Mouse (Mus musculus): ENCODE measurements around the gene Ccdc24. TPM values are rescaled to one million over a fixed set of nuclear protein-coding genes. Genes with fewer than 3 reads are reported as not detected.

Gene Ccdc24
- total and polyA plus RNA-seq, 3 experiments, result 0.52 to 2.4 (median 1.1) TPM

GRCm38 (mm10) chr4:117852152-117852868 is 20.0 kb downstream of the Ccdc24 start:
- no peak for DNase-seq

GRCm38 (mm10) chr4:117850871-117851270 is 21.5 kb downstream of the Ccdc24 start:
- DNase-seq, result peak; percentile 41

- DNase-seq, result no peak
Measured at GRCm38 (mm10) chr4:117850176-117850575, 22.2 kb downstream of the Ccdc24 start.

DNA sequence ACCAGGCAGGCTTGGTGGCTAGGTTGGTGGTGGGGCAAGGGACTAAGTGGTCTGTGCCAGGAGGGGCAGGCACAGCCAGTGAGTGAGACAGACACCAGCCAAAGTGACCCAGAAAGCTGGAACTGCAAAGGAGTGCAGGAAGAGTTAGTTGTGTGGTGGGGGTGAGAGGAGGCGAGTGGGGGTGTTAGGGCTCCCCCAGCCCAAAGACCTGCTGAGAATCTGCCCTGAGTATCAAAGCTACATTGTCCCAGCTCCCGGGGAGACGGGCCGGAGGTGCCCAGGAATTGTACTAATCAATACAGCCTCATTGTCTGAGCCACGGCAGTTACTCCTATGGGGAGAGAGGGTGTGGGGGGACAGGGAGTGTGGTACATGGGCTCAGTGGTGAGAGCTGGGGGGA is 22.9 kb downstream of the Ccdc24 start:
- DNase-seq, result no peak

DNA sequence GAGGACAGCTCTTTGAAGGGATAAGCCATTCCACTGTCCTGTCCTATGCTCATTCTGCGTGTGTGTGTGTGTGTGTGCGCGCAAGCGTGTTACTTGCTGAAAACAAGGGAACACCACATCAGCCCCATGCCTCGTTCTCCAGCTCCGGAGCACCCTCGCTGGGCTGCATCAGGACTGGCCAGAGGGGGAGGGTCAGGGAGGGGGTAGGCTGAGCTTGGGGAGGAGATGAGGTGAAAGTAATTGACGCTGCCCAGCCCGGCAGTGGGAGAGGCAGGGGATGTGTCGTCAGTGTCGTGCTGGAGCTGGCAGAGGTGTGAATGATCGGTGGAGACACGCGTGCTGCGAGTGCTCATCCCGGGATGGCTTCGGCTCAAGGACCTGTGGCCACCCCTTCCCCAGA is 23.3 kb downstream of the Ccdc24 start:
- DNase-seq, result no peak

GRCm38 (mm10) chr4:117847011-117847410 is 25.3 kb downstream of the Ccdc24 start:
- DNase-seq, result no peak

- DNase-seq, result no peak
Measured at GRCm38 (mm10) chr4:117846261-117846660, 26.1 kb downstream of the Ccdc24 start.

DNA sequence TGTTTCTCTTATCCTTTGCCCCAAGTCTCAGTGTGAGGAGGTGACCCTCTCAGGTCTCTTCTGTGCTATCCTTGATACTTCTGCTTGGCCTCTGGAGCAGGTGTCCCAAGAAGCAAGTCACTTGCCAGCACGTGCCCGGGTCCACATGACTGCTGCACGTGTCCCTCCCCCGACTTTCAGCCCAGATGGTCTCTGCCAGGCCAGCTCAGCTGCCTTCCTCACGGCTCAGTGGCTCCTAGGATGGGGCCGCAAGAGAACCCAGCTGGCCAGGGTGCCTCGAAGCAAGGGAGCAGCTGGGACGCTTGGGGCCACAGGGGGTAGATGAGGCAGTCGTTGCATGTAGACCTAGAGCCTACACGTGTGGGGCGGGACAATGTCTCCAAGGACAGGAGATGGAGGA is 27.0 kb downstream of the Ccdc24 start:
- no peak for DNase-seq

DNA sequence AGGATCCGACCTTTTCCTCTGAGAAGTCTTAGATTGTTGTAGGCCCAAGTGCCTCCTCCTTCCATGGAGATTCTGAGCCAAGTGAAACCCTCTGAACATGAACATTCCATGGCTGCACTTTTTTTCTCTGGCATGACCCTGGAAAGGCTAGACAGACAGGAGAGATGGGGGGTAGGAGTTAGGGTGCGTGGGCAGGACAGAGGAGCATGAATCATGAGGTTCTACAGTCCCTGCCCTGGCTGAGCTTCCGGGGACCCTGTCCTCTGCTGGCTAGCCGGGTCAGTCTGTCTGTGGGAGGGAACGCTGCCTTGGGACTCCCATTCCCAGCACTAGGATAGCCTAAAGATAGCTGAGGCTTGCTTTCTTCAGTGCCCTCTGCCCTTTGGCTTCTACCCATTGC is 27.9 kb downstream of the Ccdc24 start:
- DNase-seq, result peak; percentile 46

GRCm38 (mm10) chr4:117843101-117843500 is 29.3 kb downstream of the Ccdc24 start:
- DNase-seq, result no peak

DNA sequence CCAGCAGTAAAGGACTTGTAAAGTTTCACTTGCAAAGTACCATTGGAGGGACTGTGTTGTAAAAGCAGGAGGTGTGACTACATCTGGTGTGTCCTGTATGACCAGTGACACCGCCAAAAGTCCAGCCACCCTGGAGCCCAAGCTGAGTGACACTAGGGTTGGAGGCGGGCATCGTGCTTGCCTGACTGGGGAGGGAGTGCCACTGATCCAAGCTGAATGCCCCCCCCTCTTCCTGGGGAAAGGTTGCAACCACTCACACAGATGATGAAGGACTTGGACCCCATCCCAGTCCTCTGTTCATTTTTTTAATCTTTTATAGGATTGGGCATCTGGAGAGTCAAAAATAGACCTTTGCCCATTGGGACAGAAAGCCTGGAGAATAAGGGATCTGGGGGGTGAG is 30.8 kb downstream of the Ccdc24 start:
- DNase-seq, result no peak

- DNase-seq, result no peak
Measured at GRCm38 (mm10) chr4:117840821-117841220, 31.5 kb downstream of the Ccdc24 start.

GRCm38 (mm10) chr4:117839366-117839765 is 33.0 kb downstream of the Ccdc24 start:
- no peak for DNase-seq

GRCm38 (mm10) chr4:117837271-117837670 is 35.1 kb downstream of the Ccdc24 start:
- DNase-seq, result no peak

DNA sequence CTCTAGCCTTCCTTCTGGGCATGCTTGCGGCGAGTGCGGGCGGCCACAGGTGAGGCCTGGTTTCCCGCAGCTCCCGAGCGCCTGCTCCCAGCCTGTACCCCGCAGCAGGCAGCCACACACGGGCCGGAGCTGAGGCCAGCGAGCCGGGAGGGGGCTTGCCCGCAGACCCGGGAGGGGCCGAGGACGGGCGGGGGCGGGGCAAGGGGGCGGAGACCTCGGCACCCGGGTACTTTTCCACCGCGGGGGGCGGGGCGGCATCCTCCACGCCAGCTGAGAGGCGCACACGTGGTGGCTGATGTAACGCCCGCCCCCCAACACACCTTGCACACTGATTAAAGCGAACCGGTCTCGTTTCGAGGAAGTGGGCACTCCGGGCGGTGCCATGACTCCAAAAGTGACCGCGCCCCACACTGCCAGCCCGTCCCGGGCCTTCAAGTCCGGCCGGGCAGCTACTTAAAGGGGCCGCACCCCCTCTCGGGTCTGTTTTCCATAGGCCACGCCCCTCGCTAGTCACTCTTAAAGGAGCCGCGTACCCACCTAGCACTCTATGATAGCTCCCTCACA is 36.1 kb downstream of the Ccdc24 start:
- peak; percentile 94 for DNase-seq

GRCm38 (mm10) chr4:117835531-117836111 is 36.7 kb downstream of the Ccdc24 start:
- peak; percentile 79 for DNase-seq

DNA sequence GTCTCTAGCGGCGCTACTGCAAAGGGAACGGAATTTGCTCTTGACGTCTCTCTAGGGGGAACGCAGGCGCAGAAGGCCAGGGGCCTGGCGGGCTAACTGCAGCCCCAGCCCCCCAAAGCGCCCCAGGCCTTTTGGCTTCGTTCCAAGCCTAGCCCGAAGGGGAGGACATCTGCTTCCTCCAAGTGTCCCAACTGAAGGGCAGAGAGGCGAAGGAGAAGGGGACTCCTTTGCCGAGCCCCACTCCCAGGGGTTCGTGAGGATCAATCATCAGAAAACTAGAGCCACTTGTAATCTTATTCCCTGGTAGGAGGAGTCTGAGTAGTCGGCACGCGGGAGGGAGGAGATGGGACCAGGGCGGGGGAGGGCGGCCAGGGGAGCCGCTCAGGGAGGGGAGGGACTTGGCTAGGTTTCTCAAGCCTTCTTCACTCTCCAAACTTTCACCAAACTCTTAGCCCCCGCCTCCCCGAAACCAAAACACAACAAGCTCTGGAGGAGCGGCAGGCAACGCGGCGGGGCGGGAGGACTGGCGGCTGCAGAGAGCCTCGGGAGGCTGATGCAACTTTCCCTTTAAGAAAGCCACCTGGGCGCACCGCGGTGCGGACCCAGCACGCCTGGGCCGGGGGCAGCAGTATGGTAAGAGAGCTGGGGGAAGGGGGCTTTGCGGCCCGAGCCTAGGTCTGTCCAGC is 37.4 kb downstream of the Ccdc24 start:
- DNase-seq, result peak; percentile 89

DNA sequence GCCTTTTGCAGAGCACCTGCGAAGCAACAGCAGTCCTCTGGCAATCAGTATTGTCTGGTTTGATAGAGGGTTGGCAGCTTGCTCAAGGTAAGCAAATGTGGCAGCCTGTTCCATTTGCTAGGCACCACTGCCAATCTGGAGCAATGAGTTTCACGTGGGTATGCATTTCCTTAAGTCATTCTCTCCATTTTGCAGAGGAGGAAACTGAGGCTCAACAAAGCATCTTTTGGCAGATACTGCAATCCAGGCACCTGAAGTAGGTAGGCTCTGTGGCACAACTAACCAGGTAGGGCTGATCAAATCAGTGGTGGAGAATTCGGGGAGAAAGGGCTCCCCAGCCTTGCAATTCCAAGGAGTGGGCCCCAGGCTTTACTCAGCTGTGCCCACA is 37.9 kb downstream of the Ccdc24 start, which contains the start of gene Slc6a9:
Gene Slc6a9, plus strand, starts transcription at position 50 of the 388 bp plus-strand sequence.
- DNase-seq, result no peak

GRCm38 (mm10) chr4:117831920-117832691 is 40.3 kb downstream of the Ccdc24 start:
- DNase-seq, result no peak

DNA sequence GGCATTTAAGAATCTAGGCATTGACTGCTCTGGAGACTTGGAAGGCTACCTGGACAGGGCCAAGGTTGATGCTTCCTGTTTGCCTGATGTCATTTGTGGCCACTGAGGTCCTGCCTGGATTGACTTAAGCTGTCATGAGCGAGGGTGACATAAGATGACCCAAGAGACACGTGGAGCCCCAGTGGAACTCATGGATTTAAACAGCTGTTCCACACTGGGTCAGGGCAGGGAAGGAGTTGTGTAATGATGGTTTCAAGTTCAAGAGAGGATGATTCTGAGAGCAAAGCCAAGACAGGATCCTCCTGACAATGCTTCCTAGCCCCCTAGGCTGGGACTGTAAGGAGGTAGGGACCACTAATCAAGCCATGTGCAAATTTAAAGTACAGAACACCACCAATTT is 40.9 kb downstream of the Ccdc24 start:
- DNase-seq, result no peak

DNA sequence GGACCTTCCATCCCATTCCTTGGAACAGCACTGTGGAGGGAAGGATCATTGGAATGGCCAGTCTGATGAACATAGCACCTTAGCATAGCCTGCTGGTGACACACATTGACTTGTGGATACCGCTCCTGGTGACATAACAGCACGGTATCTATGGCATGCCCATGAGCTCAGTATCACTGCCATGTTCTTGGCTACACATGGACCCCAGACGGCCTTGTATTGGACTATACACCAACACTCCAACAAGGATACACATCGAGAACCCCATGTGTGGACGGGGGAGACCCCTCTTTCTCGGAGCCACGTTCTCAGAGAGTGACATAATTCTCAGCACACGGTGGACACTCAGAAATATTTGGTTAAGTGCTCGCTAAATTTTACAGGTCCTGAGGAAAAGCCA is 41.6 kb downstream of the Ccdc24 start:
- no peak for DNase-seq

- peak; percentile 46 for DNase-seq
Measured at GRCm38 (mm10) chr4:117830124-117830551, 42.2 kb downstream of the Ccdc24 start.

Measured in adrenal gland, adult 2 months (tissue).